Comparison of ENCODE assay signal across 19 mouse cellular contexts in the genomic region with DNA sequence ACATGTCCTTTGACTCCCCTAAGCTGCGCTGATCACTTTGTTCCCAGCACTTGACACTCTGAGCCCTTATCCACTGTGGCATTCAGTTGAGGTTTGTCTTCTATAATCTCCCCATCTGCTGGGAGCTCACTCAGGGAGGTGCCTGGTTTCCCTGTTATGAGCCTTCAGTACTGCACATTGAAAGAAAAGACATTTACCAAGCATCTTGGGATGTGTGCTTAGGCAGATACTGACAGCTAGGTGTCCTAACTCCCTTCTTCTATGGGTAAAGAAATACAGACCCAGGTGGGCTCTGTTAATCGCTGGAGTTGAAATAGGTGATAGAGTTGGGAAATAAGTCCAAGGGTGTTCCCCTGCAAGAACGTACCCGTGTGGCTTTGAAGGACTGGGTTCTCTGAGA.
DNase-seq lines count a peak whose midpoint lies in the region; ATAC-seq lines count a peak whose summit lies in the region.
"Had no signal": no experiment of that assay in that cellular context is flagged by ENCODE, and none has a peak within 500 bp of the region (broad histone marks: within the 10 kb centered on the region; RNA-seq: fewer than 3 reads in every experiment).

No protein-coding gene starts in this region.

- peaks cover 12% of the 10 kb centered on the region for H3K36me3 ChIP-seq in heart, embryonic 12.5 days
- H3K36me3 ChIP-seq in embryonic facial prominence, embryonic 14.5 days (ENCODE audit: control insufficient read depth, insufficient read depth, low read length), result no peaks in the 10 kb centered on the region
- no peaks in the 10 kb centered on the region for H3K36me3 ChIP-seq in limb, embryonic 12.5 days
- H3K36me3 ChIP-seq: forebrain, embryonic 15.5 days; heart, embryonic 15.5 days; intestine, embryonic 15.5 days had no signal

- ATAC-seq in heart, embryonic 12.5 days (ENCODE audit: insufficient number of reproducible peaks, low FRiP score), result no peak
- ATAC-seq in embryonic facial prominence, embryonic 14.5 days (ENCODE audit: low read depth), result no peak
- ATAC-seq in limb, embryonic 12.5 days (ENCODE audit: insufficient number of reproducible peaks, insufficient read depth, low FRiP score, low TSS enrichment, low read depth), result no peak
- ATAC-seq: activated CD4-positive, CD25-positive, alpha-beta regulatory T cell, adult 4 months; forebrain, embryonic 15.5 days; intestine, embryonic 15.5 days; Patski had no signal

- no peaks in the 10 kb centered on the region for H3K9me3 ChIP-seq in heart, embryonic 12.5 days (replicated peaks)
- no peaks in the 10 kb centered on the region for H3K9me3 ChIP-seq in embryonic facial prominence, embryonic 14.5 days (ENCODE audit: control insufficient read depth, low read length)
- H3K9me3 ChIP-seq in limb, embryonic 12.5 days, result no peaks in the 10 kb centered on the region
- H3K9me3 ChIP-seq: forebrain, embryonic 15.5 days; heart, embryonic 15.5 days; intestine, embryonic 15.5 days had no signal

- H3K4me3 ChIP-seq in heart, embryonic 12.5 days, result no peak overlapping the region
- H3K4me3 ChIP-seq in embryonic facial prominence, embryonic 14.5 days (ENCODE audit: low read depth, low read length), result no peak overlapping the region
- no peak overlapping the region for H3K4me3 ChIP-seq in limb, embryonic 12.5 days (replicated peaks)
- H3K4me3 ChIP-seq: forebrain, embryonic 15.5 days; heart, adult 2 months; heart, embryonic 15.5 days; intestine, embryonic 15.5 days had no signal

- no peak overlapping the region for H3K9ac ChIP-seq in heart, embryonic 12.5 days
- no peak overlapping the region for H3K9ac ChIP-seq in embryonic facial prominence, embryonic 14.5 days (ENCODE audit: low read depth, low read length)
- H3K9ac ChIP-seq in limb, embryonic 12.5 days (replicated peaks), result no peak overlapping the region
- H3K9ac ChIP-seq: forebrain, embryonic 15.5 days; heart, embryonic 15.5 days; hindbrain, embryonic 14.5 days; intestine, embryonic 15.5 days had no signal

- H3K4me2 ChIP-seq in heart, embryonic 12.5 days, result no peak overlapping the region
- no peak overlapping the region for H3K4me2 ChIP-seq in embryonic facial prominence, embryonic 14.5 days (ENCODE audit: low read depth, low read length)
- H3K4me2 ChIP-seq in limb, embryonic 12.5 days, result no peak overlapping the region
- H3K4me2 ChIP-seq: forebrain, embryonic 15.5 days; heart, embryonic 15.5 days; hindbrain, embryonic 14.5 days; intestine, embryonic 15.5 days had no signal

- peaks cover 23% of the 10 kb centered on the region for H3K4me1 ChIP-seq in heart, embryonic 12.5 days (replicated peaks)
- peaks cover 19% of the 10 kb centered on the region for H3K4me1 ChIP-seq in embryonic facial prominence, embryonic 14.5 days (ENCODE audit: control insufficient read depth, insufficient read depth, low read length)
- peaks cover 68% of the 10 kb centered on the region for H3K4me1 ChIP-seq in limb, embryonic 12.5 days (replicated peaks)

- DNase-seq in heart, adult 18-20 months, result no peak
- DNase-seq in embryonic facial prominence, embryonic 14.5 days (ENCODE audit: low spot score), result no peak
- no peak for DNase-seq in cerebellum, adult 9-11 months
- no peak for DNase-seq in embryo, embryonic 9.5 days (ENCODE audit: extremely low spot score)
- DNase-seq: adrenal gland, adult 2 months; adrenal gland, postnatal 25 days; cerebellum, adult 18-20 months; cerebellum, postnatal 10 days; gastrocnemius, postnatal 36 days; heart, adult 2 months; heart, postnatal 14 days had no signal

- WGBS in heart, embryonic 12.5 days, result 89% methylated on average over 4 of the region's 4 CpGs
- WGBS in embryonic facial prominence, embryonic 14.5 days, result 82% methylated on average over 4 of the region's 4 CpGs
- WGBS in limb, embryonic 12.5 days, result 91% methylated on average over 4 of the region's 4 CpGs

- H3K27me3 ChIP-seq in heart, embryonic 12.5 days (replicated peaks), result no peaks in the 10 kb centered on the region
- no peaks in the 10 kb centered on the region for H3K27me3 ChIP-seq in embryonic facial prominence, embryonic 14.5 days (replicated peaks; ENCODE audit: control insufficient read depth, insufficient read depth, low read length)
- H3K27me3 ChIP-seq in limb, embryonic 12.5 days, result no peaks in the 10 kb centered on the region
- H3K27me3 ChIP-seq: forebrain, embryonic 15.5 days; heart, embryonic 15.5 days; intestine, embryonic 15.5 days; Patski had no signal

- peak overlapping the region; percentile 13; the same call in 1 of the 2 replicates for H3K27ac ChIP-seq in heart, embryonic 12.5 days (ENCODE audit: poor library complexity, severe bottlenecking)
- H3K27ac ChIP-seq in embryonic facial prominence, embryonic 14.5 days (replicated peaks; ENCODE audit: low read depth, low read length), result peak overlapping the region; percentile 54; the same call in 1 of the 2 replicates
- peak overlapping the region; percentile 92 for H3K27ac ChIP-seq in limb, embryonic 12.5 days
- H3K27ac ChIP-seq: forebrain, embryonic 15.5 days; heart, adult 2 months; heart, embryonic 15.5 days; hindbrain, embryonic 14.5 days; intestine, embryonic 15.5 days had no signal

Comparison
In these comparisons a context has a peak if more than half of its experiments do, and no peak if none do; other contexts are left out.
1. H3K27ac ChIP-seq: peak in every context shown above with its lines; median percentile 92 in limb, embryonic 12.5 days; 54 in embryonic facial prominence, embryonic 14.5 days; 13 in heart, embryonic 12.5 days.